Mouse (Mus musculus) embryonic facial prominence, embryonic 13.5 days (tissue): ENCODE data around the gene Myo1h. TPM values are rescaled to one million over a fixed set of nuclear protein-coding genes. Genes with fewer than 3 reads are reported as not detected.
A peak's percentile ranks its signal among the peaks of the same experiment; 100 is the strongest.

Experiments
- ATAC-seq: fragments of 200-750 bp; cut with Nextera tagmentation; 2 replicates; pipeline ENCODE4 v1.8.0; 2017; ENCODE audit warnings: low read depth; ENCODE audit not compliant: insufficient number of reproducible peaks, insufficient read depth, low FRiP score, low TSS enrichment
- H3K27ac ChIP-seq: fragments of 300-500 bp; sonication (generic); 2 replicates; pipeline ENCODE4 v1.5.1; 2015; ENCODE audit warnings: moderate library complexity, mild to moderate bottlenecking, inconsistent platforms
- H3K27me3 ChIP-seq: fragments of 300-500 bp; sonication (generic); 2 replicates; pipeline ENCODE4 v1.6.1; 2015; ENCODE audit warnings: mild to moderate bottlenecking, inconsistent platforms
- H3K36me3 ChIP-seq: fragments of 300-500 bp; sonication (generic); 2 replicates; pipeline ENCODE4 v1.6.1; 2015; ENCODE audit warnings: mild to moderate bottlenecking, inconsistent platforms
- H3K4me1 ChIP-seq: fragments of 300-500 bp; sonication (generic); 2 replicates; pipeline ENCODE4 v1.6.1; 2015; ENCODE audit warnings: inconsistent platforms
- H3K4me2 ChIP-seq: fragments of 300-500 bp; sonication (generic); 2 replicates; pipeline ENCODE4 v1.6.1; 2015; ENCODE audit warnings: moderate library complexity, mild to moderate bottlenecking, inconsistent platforms
- H3K4me3 ChIP-seq: fragments of 300-500 bp; sonication (generic); 2 replicates; pipeline ENCODE4 v1.5.1; 2015; ENCODE audit warnings: mild to moderate bottlenecking, inconsistent platforms
- H3K9ac ChIP-seq: fragments of 300-500 bp; sonication (generic); 2 replicates; pipeline ENCODE4 v1.6.1; 2015; ENCODE audit warnings: mild to moderate bottlenecking, inconsistent platforms
- H3K9me3 ChIP-seq: fragments of 300-500 bp; sonication (generic); 2 replicates; pipeline ENCODE4 v1.6.1; 2016; ENCODE audit warnings: inconsistent platforms
- WGBS: fragments of 180-500 bp; shearing (Covaris S2); methylation state at CpG from one replicate; pipeline ENCODE4 v1.1.7; 2015; ENCODE audit warnings: mixed read lengths; 5-methylcytosine and 5-hydroxymethylcytosine counted together
- polyA plus RNA-seq: library from polyadenylated mRNA; unstranded; fragments of >200 nt; fragmentation: Nextera tagmentation; extraction: Ambion mirVana; gene quantifications from 2 replicates; pipeline ENCODE4 v1.2.1, GENCODE M21; 2015

The Myo1h gene
- polyA plus RNA-seq, 1 experiment from 2014 or later: 1.5 TPM

DNA sequence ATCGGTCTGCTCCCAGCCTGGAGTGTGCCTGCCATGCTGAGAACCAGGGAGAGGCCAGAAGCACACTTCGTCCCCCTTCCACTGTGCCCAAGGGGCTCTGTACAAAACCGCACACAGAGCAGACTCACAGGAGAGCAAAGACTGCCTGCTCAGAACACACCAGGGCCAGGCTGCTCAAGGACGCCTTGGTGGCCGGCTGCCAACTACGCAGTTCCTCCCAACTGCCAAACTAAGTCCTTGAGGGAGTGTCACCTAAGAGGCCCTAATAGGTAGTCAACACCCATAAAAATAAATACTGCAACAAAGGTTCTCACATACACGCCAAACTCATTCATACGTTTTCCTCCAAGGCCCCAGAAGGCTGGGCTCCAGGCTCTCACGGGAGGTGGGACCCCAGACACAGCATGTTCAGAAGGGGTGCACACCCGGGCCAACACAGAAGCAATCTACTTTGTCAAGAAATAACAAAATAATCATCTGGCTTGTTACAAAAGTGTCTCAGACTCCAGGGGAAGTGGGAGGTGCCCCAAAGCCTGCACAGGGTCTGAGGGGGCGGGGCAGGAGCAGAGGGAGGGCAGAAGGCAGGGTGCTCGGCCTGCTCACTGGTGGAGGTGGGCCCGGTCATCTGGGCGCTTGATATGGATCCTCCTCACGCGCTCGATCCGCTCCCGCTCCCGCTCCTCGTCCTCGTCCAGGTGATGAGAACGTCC lies 76.2 kb downstream of the Myo1h start:
- Histone ChIP-seq H3K4me2 (no peak overlapping the region), H3K9me3 (no peaks in the 10 kb centered on the region), H3K4me3 (no peak overlapping the region), H3K4me1 (peaks cover 25% of the 10 kb centered on the region), H3K27me3 (no peaks in the 10 kb centered on the region), H3K36me3 (peaks cover 96% of the 10 kb centered on the region), H3K27ac (0 out of 2 replicates have a peak overlapping the region, but pooled peaks have one; percentile 7), H3K9ac (0 out of 2 replicates have a peak overlapping the region, but pooled peaks have one; percentile 3)
- WGBS: 87% methylated on average over 23 of the region's 23 CpGs
- ATAC-seq: no peak

DNA sequence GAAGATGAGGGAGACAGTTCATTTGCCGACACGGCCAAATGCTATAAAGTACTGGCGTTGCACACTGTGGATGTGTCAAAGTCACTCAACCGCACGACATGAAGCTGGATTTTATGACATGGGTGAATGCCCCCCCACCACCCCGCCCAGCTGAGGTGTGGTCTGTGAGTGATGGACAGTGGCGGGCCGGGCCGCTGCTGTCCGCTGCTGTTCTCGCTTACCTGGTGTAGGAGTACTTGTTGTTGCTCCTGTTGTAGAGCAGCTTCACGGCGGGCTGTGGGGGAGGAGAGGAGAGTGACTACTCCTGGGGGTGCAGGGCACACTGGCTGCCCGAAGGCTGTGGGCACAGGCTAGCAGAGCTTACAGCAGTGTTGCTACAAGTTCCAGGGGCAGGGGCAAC lies 79.2 kb downstream of the Myo1h start:
- H3K27me3 ChIP-seq: no peaks in the 10 kb centered on the region
- H3K9ac ChIP-seq: no peak overlapping the region
- H3K9me3 ChIP-seq: no peaks in the 10 kb centered on the region
- ATAC-seq: no peak
- H3K4me2 ChIP-seq: no peak overlapping the region
- H3K4me1 ChIP-seq: peaks cover 54% of the 10 kb centered on the region
- H3K36me3 ChIP-seq: peaks cover 83% of the 10 kb centered on the region
- H3K27ac ChIP-seq: no peak overlapping the region
- no peak overlapping the region for H3K4me3 ChIP-seq
- 93% methylated on average over 14 of the region's 14 CpGs for WGBS

DNA sequence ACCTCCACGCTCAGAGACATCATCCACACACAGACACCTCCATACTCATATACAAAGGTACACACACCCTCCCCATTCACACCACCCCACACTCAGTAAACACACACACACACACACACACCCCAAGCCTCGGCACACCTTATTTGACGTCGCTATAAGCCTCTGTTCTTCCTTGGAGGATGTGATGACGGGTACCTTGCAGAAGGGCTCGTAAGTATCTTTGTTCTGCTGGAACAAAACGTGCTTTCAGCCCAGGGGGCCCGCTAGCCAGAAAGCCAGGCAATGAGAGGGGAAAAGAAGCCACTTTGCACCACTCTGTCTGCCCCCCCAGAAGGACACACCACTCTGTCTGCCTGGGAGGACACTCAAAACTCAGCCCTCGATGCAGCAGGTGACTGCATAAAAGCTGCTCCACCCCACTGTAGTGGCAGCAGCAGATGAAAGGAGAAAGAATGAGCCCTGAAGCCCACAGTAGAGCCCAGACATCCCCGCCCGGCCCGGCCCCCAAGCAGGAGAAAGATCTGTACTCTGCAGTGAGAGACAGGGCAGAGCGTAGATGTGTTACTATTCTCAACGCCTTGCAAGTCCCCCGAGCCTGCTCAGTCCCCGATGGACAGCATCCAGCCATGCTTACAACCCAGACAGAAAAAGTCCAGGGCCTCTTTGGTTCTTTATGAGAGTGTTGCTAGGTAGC lies 80.0 kb downstream of the Myo1h start:
- no peak overlapping the region for H3K4me2 ChIP-seq
- no peaks in the 10 kb centered on the region for H3K9me3 ChIP-seq
- ATAC-seq: no peak
- 0 out of 2 replicates have a peak overlapping the region, but pooled peaks have one; percentile 27 for H3K9ac ChIP-seq
- 87% methylated on average over 16 of the region's 16 CpGs for WGBS
- no peak overlapping the region for H3K4me3 ChIP-seq
- peak overlapping the region; percentile 97 for H3K27ac ChIP-seq
- H3K27me3 ChIP-seq: no peaks in the 10 kb centered on the region
- peaks cover 63% of the 10 kb centered on the region for H3K4me1 ChIP-seq
- H3K36me3 ChIP-seq: peaks cover 83% of the 10 kb centered on the region

DNA sequence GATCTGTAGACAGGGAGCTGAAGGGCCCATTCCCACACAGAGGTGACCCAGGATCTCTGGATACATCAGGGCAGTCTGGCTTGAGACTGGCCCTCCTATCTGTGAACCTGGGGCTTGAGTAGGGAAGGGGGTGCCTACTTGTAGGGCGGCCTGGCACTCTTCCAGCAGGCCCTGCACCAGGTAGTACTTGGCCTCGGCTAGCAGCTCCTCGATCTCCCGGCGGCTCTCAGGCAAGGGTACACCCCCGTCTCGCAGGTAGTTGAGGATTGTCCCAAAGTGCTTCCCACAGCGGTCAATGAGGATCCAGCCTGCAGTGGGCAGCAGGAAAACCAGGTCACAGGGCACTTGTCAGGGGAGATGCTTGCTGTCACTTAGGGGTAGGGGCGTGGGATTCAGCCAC lies 81.0 kb downstream of the Myo1h start:
- no peaks in the 10 kb centered on the region for H3K27me3 ChIP-seq
- H3K4me2 ChIP-seq: peak overlapping the region; percentile 46
- 54% methylated on average over 9 of the region's 9 CpGs for WGBS
- H3K36me3 ChIP-seq: peaks cover 83% of the 10 kb centered on the region
- H3K4me1 ChIP-seq: peaks cover 70% of the 10 kb centered on the region
- no peak for ATAC-seq
- H3K9ac ChIP-seq: peak overlapping the region; percentile 58
- H3K9me3 ChIP-seq: no peaks in the 10 kb centered on the region
- H3K4me3 ChIP-seq: no peak overlapping the region
- peak overlapping the region; percentile 97 for H3K27ac ChIP-seq

DNA sequence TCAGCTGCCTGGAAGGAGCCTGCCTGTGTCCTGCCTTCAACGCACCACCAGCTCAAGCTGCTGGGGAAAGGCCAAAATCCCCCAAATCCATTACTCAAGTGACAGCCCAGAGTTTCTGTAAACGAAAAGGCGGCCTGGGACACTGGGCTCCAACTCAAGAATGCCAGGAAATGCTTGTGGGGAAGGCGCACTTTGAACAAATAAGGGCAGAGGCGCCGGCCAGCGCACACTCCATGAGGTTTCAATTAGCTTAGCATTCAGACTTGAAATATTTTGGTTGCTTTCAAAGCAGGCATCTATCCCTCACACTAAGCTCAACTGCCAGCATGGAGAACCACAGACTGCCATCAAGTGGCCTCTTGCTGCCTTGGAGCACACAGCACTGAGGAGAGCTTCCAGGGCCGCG lies 81.4 kb downstream of the Myo1h start:
- ATAC-seq: peak; percentile 53
- Histone ChIP-seq H3K27me3 (no peaks in the 10 kb centered on the region), H3K9me3 (no peaks in the 10 kb centered on the region), H3K4me2 (peak overlapping the region; percentile 46), H3K4me1 (peaks cover 68% of the 10 kb centered on the region), H3K9ac (peak overlapping the region; percentile 60), H3K4me3 (0 out of 2 replicates have a peak overlapping the region, but pooled peaks have one; percentile 6), H3K27ac (peak overlapping the region; percentile 97), H3K36me3 (peaks cover 83% of the 10 kb centered on the region)
- WGBS: 18% methylated on average over 9 of the region's 9 CpGs

DNA sequence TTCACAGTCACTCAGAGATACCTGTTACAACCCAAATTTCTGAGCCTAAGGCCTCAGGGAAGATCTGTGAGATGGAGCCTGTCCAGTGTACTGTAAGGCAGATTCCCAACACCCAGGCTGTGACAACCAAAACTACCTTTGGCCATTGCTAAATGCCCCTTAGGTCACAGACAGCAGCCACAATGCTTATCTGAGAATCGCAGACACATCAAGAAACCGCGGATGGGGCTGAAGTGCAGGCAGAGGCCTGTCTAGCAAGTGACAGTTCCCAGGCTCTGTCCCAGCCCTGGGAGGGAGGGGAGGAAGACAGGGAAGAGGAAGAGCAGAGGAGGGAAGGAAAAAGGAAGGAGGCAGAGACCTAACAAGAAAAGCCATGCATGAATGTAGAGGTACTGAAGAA lies 82.4 kb downstream of the Myo1h start:
- peak overlapping the region; percentile 6; the same call in 1 of the 2 replicates for H3K4me3 ChIP-seq
- peak overlapping the region; percentile 97 for H3K27ac ChIP-seq
- H3K9me3 ChIP-seq: no peaks in the 10 kb centered on the region
- no peaks in the 10 kb centered on the region for H3K27me3 ChIP-seq
- H3K36me3 ChIP-seq: peaks cover 76% of the 10 kb centered on the region
- peak overlapping the region; percentile 46 for H3K4me2 ChIP-seq
- ATAC-seq: no peak
- H3K4me1 ChIP-seq: peaks cover 75% of the 10 kb centered on the region
- 33% methylated on average over 3 of the region's 3 CpGs for WGBS
- H3K9ac ChIP-seq: peak overlapping the region; percentile 60

DNA sequence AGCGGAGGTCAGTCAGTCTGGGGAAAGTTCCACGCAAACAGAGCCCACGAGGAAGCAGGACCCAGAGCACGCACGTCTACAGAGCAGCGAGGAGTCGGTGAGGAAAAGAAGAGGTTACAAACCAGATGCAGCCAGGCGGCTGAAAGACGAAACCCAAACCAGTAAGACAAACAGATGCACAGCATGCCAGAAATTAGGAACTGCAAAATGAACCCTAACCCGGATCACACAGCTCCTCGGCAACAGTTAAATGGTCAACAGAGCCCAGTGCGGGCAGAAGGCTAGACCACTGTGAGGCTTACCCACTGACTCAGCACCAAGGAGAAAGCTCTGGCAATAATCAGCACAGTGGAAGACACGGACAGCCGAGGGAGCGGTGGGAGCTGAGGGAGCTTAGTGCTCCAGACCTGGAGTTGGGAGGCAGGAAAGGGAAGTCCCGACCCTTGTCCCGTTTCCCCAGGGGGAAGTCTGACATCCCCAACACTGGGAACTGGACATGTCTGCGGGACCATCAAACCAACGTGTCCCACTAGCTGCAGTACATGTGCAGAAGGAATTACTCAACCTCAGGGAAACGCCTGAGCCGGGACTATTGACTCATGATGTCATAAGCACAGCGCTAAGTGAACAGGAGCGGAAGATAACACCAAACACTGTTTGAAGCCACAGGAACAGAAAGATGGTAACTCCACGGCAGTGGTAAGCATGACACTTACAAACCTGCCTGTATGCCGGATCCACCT lies 82.9 kb downstream of the Myo1h start:
- peaks cover 80% of the 10 kb centered on the region for H3K4me1 ChIP-seq
- H3K27ac ChIP-seq: peak overlapping the region; percentile 97
- peak overlapping the region; percentile 46 for H3K4me2 ChIP-seq
- H3K36me3 ChIP-seq: peaks cover 70% of the 10 kb centered on the region
- ATAC-seq: no peak
- H3K27me3 ChIP-seq: no peaks in the 10 kb centered on the region
- no peak overlapping the region for H3K4me3 ChIP-seq
- H3K9me3 ChIP-seq: no peaks in the 10 kb centered on the region
- H3K9ac ChIP-seq: peak overlapping the region; percentile 60
- 36% methylated on average over 25 of the region's 25 CpGs for WGBS

DNA sequence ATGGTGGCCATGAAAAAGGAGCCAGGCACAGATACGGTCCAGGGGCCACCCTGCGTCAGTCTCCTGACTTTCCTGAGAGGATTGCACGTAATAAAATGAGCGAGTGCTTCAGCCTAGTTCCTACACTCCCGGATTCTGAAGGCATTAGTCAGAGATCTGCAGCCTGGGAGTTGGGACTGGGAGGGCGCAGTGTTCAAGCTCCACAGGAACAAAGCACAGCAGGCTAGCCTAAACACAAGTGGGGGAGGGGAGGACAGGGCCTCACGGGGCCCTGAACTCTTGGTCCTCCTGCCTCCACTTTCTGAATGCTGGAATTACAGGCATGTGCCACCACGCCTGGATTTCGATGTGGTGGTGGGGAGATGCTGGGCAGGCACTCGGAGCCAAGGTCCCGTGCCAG lies 83.6 kb downstream of the Myo1h start:
- no peak overlapping the region for H3K4me3 ChIP-seq
- 30% methylated on average over 11 of the region's 11 CpGs for WGBS
- H3K9me3 ChIP-seq: no peaks in the 10 kb centered on the region
- peak overlapping the region; percentile 22 for H3K4me2 ChIP-seq
- peak overlapping the region; percentile 97 for H3K27ac ChIP-seq
- peaks cover 86% of the 10 kb centered on the region for H3K4me1 ChIP-seq
- peak overlapping the region; percentile 54; the same call in 1 of the 2 replicates for H3K9ac ChIP-seq
- H3K36me3 ChIP-seq: peaks cover 64% of the 10 kb centered on the region
- H3K27me3 ChIP-seq: no peaks in the 10 kb centered on the region
- ATAC-seq: no peak

DNA sequence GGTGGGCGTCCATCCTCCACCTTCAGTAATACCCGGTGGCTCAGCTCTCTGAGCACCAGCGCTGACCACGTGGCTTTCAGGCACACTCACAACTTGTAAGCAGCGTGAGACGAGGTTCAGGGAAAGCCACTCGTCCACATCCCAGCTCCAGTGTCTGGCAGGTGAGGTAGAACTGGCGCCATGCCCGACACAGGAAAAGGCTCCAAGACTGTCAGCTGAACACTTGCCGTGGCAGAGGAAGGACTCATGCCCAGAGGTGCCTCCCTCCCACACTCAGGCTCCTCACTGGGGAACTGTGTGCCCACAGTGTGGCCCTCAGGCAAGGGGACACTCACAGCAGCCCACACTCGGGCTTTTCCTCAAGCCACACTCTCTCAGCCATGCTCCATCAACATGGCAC lies 84.2 kb downstream of the Myo1h start:
- Histone ChIP-seq H3K9ac (0 out of 2 replicates have a peak overlapping the region, but pooled peaks have one; percentile 54), H3K9me3 (no peaks in the 10 kb centered on the region), H3K4me2 (peak overlapping the region; percentile 22), H3K36me3 (peaks cover 57% of the 10 kb centered on the region), H3K27ac (peak overlapping the region; percentile 97), H3K4me3 (no peak overlapping the region), H3K27me3 (no peaks in the 10 kb centered on the region), H3K4me1 (peaks cover 92% of the 10 kb centered on the region)
- 56% methylated on average over 11 of the region's 11 CpGs for WGBS
- no peak for ATAC-seq

DNA sequence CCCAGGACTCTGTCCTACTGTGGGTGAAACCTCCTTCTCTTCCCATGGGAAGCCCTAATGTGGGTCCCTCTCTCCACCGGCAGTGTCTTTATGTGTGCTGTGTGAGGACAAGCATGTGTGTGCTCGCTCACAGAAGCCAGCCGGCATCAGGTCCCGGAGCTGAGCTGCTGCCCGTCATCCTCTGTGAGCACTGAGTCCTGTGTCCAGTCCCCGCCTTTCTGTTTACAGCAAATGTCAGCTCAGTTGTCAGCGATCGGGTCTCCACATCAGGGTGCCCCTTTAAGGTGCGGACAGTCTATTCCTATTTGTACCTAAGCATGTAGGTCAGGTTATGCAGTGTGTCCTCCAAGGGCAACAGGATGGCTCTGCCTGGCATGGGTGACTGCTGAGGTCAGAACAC lies 84.6 kb downstream of the Myo1h start:
- peak overlapping the region; percentile 97 for H3K27ac ChIP-seq
- no peaks in the 10 kb centered on the region for H3K9me3 ChIP-seq
- H3K4me1 ChIP-seq: peaks cover 96% of the 10 kb centered on the region
- H3K36me3 ChIP-seq: peaks cover 55% of the 10 kb centered on the region
- no peak for ATAC-seq
- H3K27me3 ChIP-seq: no peaks in the 10 kb centered on the region
- no peak overlapping the region for H3K9ac ChIP-seq
- 79% methylated on average over 9 of the region's 9 CpGs for WGBS
- no peak overlapping the region for H3K4me3 ChIP-seq
- 0 out of 2 replicates have a peak overlapping the region, but pooled peaks have one; percentile 22 for H3K4me2 ChIP-seq

DNA sequence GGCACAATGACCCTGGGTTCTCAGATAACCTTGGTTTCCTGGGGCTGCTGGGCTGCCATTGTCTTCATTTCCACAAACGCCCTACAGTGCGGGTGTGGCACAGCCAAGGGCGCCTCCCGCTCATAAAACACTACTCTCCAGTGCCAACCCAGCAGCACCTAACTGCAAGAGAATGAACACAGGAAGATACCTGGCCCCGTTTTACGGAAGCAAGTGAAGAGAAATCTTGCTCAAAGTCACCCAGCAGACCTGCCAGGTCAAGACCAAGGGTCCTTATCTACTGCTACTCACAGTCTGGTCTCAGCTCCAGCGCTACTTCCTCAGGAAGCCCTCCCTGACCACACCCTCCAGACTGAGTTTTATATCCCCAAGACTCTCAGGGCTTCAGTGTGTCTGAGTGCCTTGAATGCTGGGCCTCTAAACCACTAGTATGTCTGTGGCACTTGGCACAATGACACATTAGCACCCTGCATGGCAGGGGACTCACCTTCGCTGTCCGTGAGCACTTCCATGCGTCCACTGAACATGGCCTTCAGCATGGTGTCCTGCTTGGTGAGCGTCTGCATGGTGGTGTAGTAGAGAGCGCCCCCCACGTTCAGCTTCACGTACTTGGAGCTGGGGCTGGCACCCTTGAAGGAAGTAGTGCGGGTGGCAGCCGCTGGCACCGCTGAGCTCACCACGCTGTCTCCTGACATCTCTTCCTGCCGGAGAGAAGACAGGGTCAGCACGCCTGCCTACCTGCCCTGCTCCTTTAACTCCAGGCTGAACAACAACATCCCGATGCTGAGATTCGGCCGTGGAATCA lies 85.6 kb downstream of the Myo1h start:
- 90% methylated on average over 23 of the region's 23 CpGs for WGBS
- H3K36me3 ChIP-seq: peaks cover 45% of the 10 kb centered on the region

More for the DNA sequence above, 85.6 kb downstream of the Myo1h start:
- Histone ChIP-seq H3K27ac (no peak overlapping the region), H3K4me3 (no peak overlapping the region), H3K4me1 (peaks cover 96% of the 10 kb centered on the region), H3K27me3 (no peaks in the 10 kb centered on the region), H3K9ac (0 out of 2 replicates have a peak overlapping the region, but pooled peaks have one; percentile 16), H3K9me3 (no peaks in the 10 kb centered on the region), H3K4me2 (no peak overlapping the region)
- ATAC-seq: no peak
